Mouse (Mus musculus): ENCODE data around the gene Gm9944. TPM values are rescaled to one million over a fixed set of nuclear protein-coding genes. Genes with fewer than 3 reads are reported as not detected.

Gm9944 gene
- polyA plus RNA-seq, 1 experiment from 2014 or later: not detected

Other genes with a start within 250 kb of the Gm9944 start
- gene C87977, start 240.0 kb downstream of the Gm9944 start, polyA plus RNA-seq (2014; fragmentation: Nextera tagmentation; extraction: Ambion mirVana): not detected in 2 replicates
- gene Pramel5, start 172.8 kb downstream of the Gm9944 start, polyA plus RNA-seq (2014; fragmentation: Nextera tagmentation; extraction: Ambion mirVana): not detected in 2 replicates
- gene Gm13128, start 123.1 kb downstream of the Gm9944 start, polyA plus RNA-seq (2014; fragmentation: Nextera tagmentation; extraction: Ambion mirVana): not detected in 2 replicates
- gene Gm13119, start 95.4 kb downstream of the Gm9944 start, polyA plus RNA-seq (2014; fragmentation: Nextera tagmentation; extraction: Ambion mirVana): not detected in 2 replicates
- not detected in 2 replicates for gene Pramef20, start 75.4 kb downstream of the Gm9944 start, polyA plus RNA-seq (2014; fragmentation: Nextera tagmentation; extraction: Ambion mirVana)
- not detected in 2 replicates for gene Pramef12, start 44.9 kb downstream of the Gm9944 start, polyA plus RNA-seq (2014; fragmentation: Nextera tagmentation; extraction: Ambion mirVana)
- gene 1700012P22Rik, start 14.5 kb downstream of the Gm9944 start, polyA plus RNA-seq (2014; fragmentation: Nextera tagmentation; extraction: Ambion mirVana): not detected in 2 replicates
- gene Aadacl3, start 10.4 kb upstream of the Gm9944 start, polyA plus RNA-seq (2014; fragmentation: Nextera tagmentation; extraction: Ambion mirVana): not detected in 2 replicates
- not detected in 2 replicates for gene 9430007A20Rik, start 66.5 kb upstream of the Gm9944 start, polyA plus RNA-seq (2014; fragmentation: Nextera tagmentation; extraction: Ambion mirVana)
- not detected in 2 replicates for gene Gm13124, start 111.8 kb upstream of the Gm9944 start, polyA plus RNA-seq (2014; fragmentation: Nextera tagmentation; extraction: Ambion mirVana)
- gene Aadacl4, start 160.4 kb upstream of the Gm9944 start, polyA plus RNA-seq (2014; fragmentation: Nextera tagmentation; extraction: Ambion mirVana): not detected in 2 replicates
- not detected in 2 replicates for gene Gm436, start 233.1 kb upstream of the Gm9944 start, polyA plus RNA-seq (2014; fragmentation: Nextera tagmentation; extraction: Ambion mirVana)

All from forebrain, embryonic 11.5 days (tissue).